Mouse (Mus musculus): ENCODE data around the gene Itgb6.

Itgb6 gene

GRCm38 (mm10) chr2:60612906-60613856 is 109.3 kb downstream of the Itgb6 start:
- DNase-seq: no peak

DNA sequence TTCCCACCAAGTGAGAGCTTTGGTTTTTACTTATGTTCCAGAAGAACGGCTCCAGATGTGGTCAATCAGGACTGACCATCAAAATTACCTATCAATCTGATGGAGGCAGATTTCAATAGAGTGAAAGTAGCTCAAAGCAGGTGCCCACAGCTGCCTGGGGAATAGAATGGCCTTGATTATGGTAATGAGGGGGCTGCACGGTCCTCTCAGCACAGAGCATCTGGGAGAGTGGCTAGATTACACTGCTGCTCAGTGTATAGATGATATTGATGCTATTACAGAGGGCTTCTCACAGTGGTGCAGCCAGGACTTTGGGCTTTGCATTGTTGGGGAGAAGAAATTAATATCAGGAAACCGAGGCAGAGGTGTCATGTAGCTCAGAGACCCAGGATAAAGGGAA is 110.8 kb downstream of the Itgb6 start:
- no peak for DNase-seq

- DNase-seq: no peak
Observed at GRCm38 (mm10) chr2:60609436-60610199, 112.8 kb downstream of the Itgb6 start.

DNA sequence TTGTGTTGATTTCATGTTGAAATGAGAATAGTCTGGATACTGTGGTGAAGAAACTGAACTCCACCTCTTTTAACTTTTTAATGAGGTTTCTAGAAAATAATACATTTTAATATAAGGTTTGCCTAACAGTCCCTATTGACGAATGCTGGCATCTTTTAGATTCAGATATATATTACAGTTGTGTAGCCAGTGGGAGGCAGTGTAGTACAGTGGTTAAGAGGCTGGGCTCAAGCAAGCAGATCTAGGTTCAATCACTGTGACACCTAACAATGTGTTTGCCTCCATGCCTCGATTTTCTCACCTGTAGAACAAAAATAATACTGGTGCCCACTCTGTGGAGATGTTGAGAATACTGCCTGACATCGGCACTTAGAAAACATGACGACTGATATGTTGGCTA is 114.5 kb downstream of the Itgb6 start:
- DNase-seq: peak; percentile 49

GRCm38 (mm10) chr2:60601326-60601725 is 121.1 kb downstream of the Itgb6 start:
- DNase-seq: no peak

DNA sequence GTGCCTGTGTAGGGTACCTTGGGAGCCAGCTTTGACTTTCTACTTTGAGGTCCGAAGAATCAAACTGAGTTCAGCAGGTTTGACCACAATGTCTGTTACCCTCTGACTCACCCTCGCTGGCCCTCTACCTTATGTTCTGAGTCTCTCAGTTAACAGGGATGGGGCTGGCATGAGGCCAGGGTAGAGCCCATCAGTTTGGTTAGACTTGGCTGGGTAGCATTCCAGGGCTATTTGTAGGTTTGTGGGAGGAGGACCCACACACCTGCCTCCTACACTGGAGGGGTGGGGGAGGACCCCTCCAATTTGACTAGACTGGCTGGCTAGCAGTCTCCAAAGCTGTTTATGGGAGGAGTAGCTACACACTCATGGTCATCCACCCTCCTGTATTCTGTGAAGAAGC is 121.6 kb downstream of the Itgb6 start:
- no peak for DNase-seq

DNA sequence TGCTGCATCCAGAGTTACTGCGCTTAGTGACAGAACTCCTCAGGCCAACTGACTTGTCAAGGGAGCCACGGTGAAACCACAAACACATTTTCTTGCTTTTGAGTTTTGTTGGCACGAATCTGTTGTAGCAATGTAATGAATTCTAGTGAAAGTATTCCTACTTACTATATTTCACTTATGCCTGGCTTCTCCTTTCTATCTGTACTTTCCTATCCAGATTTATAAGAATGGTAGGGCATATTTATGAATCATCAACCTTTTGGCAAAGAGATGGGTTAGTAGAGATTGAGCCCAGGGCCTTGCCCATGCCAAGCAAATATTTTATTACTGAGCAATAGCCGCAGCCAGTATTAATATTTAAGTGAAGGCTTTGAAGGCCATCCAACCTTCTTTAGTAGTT is 139.0 kb downstream of the Itgb6 start:
- no peak for DNase-seq

- no peak for DNase-seq
Observed at GRCm38 (mm10) chr2:60554561-60554960, 167.9 kb downstream of the Itgb6 start.

DNA sequence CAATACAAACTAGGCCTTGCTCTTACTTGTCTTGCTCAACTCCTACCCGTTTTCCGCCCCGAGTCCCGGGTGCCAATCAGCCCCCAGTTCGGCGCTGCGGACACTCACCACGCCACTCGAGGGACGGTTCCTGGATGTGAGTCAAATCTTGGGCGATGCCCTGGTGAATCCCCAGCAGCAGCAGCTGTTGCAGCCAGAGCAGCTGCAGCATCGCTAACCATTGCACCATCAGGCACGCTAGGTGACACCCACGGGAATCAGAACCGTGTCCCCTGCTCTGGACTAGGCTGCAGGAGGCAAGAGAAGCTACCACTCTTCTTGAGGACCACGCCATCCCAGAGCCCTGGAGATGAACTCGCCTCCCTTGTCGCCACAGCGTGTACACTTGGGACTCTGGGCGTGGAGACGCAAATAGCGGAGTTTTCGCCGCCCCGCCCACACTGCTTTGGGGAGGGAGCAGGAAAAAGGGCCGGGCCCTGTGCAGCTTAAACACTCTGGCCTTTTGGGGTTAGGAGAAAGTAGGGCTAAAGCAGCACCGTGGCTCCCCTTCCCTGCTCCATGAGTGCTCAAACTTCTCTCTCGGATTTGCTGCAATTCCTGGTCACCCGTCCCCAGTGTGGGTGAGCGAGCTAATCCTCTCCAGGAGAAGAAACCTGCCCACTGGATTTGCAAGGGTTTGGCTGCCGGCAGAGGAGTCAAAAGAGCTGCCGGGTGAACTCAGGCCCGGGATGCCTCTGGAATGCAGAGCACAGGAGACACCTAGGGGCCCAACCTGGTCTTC is 169.4 kb downstream of the Itgb6 start, which contains the start of gene Pla2r1:
TSS of gene Pla2r1 (minus strand) at position 407 of the 781 bp plus-strand sequence.
- DNase-seq: peak; percentile 65

DNA sequence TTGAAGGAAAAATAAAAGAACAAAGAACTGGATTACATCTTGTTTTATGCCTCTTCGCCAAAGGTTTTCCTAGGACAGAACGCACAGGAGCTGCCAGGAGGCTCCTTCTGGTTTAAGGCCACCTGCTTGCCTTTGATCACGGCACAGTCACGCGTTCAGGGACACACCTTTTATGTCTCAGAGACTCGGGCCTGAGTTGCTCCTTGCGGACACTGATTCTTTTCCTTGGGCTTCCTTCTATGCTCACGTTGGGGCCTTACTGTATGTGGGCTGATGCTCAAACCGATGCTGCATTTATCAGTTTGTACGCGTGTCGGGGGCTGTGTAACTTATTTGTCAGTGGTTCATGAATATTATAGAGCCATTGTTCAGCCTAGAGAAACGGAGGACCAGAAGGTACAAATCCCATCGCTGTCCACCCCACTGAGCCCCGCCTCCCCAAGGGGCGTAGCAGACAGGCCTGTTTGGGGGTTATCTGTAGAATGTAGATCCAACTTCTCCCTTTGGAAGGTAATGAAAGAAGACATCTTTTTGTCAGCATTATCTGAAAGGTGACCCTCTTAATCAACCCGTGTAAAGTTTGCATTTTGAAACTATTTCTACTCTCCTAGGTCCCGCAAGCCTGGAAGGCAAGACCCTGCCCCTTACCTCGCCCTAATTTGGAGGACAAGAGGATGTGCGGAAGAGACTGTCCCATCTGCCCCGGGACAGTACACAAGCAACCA is 170.1 kb downstream of the Itgb6 start:
- DNase-seq: no peak

DNA sequence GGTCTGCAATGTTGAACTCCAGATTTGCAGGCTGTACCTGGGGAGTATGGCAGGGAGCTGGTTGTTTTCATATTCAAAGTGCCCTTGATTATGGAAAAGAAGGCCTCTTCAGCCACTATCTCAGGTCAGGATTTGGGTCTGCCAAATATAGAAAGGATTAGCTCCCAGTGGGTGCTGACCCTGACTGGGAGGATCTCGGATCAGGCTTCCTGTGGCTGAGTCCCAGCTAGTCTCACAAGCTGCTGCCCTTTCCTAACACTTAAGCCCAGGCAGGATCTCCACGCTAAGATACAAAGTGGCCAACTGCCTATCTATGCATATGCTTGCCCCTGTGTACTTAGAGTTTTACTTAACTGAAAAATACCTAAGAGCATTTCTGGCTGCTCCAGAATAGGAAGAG is 170.8 kb downstream of the Itgb6 start:
- DNase-seq: no peak

DNA sequence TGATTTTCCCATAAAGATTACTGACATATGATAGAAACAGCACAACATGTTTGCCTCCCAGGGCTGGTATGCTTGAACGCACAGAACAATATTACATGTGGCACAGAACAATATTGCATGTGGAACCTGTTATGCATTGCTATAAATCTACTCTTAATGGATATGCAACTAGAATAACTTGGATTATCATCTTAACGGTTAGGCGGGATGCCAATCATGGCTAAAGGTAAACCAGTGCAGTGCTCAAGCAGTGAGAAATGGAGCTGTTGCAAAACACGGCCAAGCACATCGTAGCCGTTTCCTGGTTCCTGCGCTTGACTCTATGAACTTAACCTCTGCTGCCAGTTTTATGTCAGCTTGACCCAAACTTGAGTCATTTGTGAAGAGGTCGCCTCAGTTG is 171.9 kb downstream of the Itgb6 start:
- no peak for DNase-seq

DNA sequence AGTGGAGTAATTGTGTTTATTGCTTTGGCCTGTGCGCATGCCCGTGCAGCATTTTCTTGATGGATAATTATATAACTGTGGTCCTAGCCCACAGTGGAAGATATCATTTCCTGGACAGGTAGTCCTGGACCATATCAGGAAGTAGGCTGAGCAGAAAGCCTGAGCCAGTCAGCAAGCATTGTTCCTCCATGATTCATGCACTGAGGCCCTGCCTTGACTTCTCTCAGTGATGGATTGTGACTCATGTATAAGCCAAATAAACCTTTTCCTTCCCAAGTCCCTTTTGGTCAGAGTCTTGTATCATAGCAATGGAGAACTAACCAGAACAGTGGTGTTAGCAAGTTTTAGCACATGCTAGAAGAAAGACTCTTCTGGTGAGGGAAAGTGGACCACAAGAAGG is 172.6 kb downstream of the Itgb6 start:
- DNase-seq: no peak

Measured in lung, postnatal 36 days (tissue).